Mouse (Mus musculus) lung, adult 2 months (tissue): Measurements from ENCODE around the gene 4930519P11Rik.

Experiments
- CTCF ChIP-seq: fragments of 200-500 bp; IDR thresholded peaks from 2 replicates; pipeline ENCODE4 v1.5.1; 2011; ENCODE audit warnings: mild to moderate bottlenecking, low read length, control low read depth; ENCODE audit not compliant: insufficient read depth
- POLR2A ChIP-seq: fragments of 200-500 bp; IDR thresholded peaks from 2 replicates; pipeline ENCODE4 v1.6.1; 2011; ENCODE audit warnings: low read depth, mild to moderate bottlenecking, control low read depth, low read length, borderline replicate concordance; ENCODE audit errors: extremely low read depth

GRCm38 (mm10) chr2:154570666-154571065, 42.6 kb downstream of the 4930519P11Rik start:
- no peak for TF ChIP-seq CTCF
- no peak for TF ChIP-seq POLR2A
